8 mouse cellular contexts compared by ENCODE assay signal in the genomic region with DNA sequence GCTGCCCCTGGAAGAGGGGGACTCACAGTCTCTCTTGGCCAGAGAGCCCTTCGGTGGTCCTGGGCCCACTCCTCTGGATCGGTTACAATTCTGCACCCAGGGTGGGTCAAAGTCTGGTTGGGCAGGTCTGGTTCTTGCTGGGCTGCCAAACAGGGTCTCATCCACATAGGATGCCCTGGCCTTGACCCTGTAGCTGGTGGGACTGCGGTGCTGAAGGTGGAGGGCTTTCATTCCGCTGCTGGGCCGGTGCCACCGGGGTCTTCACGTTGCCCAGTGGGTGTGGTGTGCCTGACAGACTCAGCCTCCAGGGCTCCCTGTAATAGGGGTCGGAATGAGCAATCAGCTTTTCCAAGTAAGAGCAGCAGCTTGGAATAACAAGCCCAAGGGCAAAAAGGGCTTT. TPM values are rescaled to one million over a fixed set of nuclear protein-coding genes. Genes with fewer than 3 reads are reported as not detected.
A peak's percentile ranks its signal among the peaks of the same experiment; 100 is the strongest.
DNase-seq lines count a peak whose midpoint lies in the region; ATAC-seq and TF ChIP-seq lines count a peak whose summit lies in the region.

No protein-coding gene starts in this region.

- no peak for ATAC-seq in kidney, postnatal 0 days (replicated peaks; ENCODE audit: low FRiP score, low read depth)
- ATAC-seq in embryonic facial prominence, embryonic 12.5 days (ENCODE audit: insufficient number of reproducible peaks, insufficient read depth, low FRiP score, low TSS enrichment), result no peak
- no peak for ATAC-seq in hindbrain, embryonic 16.5 days
- no peak for ATAC-seq in cerebellum, adult (ENCODE audit: insufficient number of reproducible peaks, low FRiP score, low TSS enrichment)

- H3K4me2 ChIP-seq in kidney, postnatal 0 days (ENCODE audit: low read length), result peak overlapping the region; percentile 92
- peak overlapping the region; percentile 71 for H3K4me2 ChIP-seq in embryonic facial prominence, embryonic 12.5 days (replicated peaks)
- H3K4me2 ChIP-seq in hindbrain, embryonic 16.5 days (ENCODE audit: low read length), result peak overlapping the region; percentile 60
- peak overlapping the region; percentile 90 for H3K4me2 ChIP-seq in myocyte (ENCODE audit: low read depth)

- H3K9ac ChIP-seq in kidney, postnatal 0 days (ENCODE audit: low read depth, low read length), result peak overlapping the region; percentile 69
- H3K9ac ChIP-seq in embryonic facial prominence, embryonic 12.5 days, result peak overlapping the region; percentile 66
- H3K9ac ChIP-seq in hindbrain, embryonic 16.5 days (ENCODE audit: low read depth, low read length), result peak overlapping the region; percentile 63

- no peak for DNase-seq in kidney, postnatal 0 days (ENCODE audit: low spot score)
- DNase-seq in kidney, postnatal 14 days, result no peak
- no peak for DNase-seq in urinary bladder, adult 2 months (ENCODE audit: low spot score)
- no peak for DNase-seq in layer of hippocampus, adult 9-10 months (ENCODE audit: low spot score)

- H3K9me3 ChIP-seq in kidney, postnatal 0 days (replicated peaks; ENCODE audit: low read length), result no peaks in the 10 kb centered on the region
- no peaks in the 10 kb centered on the region for H3K9me3 ChIP-seq in embryonic facial prominence, embryonic 12.5 days
- H3K9me3 ChIP-seq in hindbrain, embryonic 16.5 days (ENCODE audit: control insufficient read depth, low read length), result no peaks in the 10 kb centered on the region

- peak overlapping the region; percentile 59 for H3K4me3 ChIP-seq in kidney, postnatal 0 days (replicated peaks; ENCODE audit: low read depth, low read length)
- H3K4me3 ChIP-seq in embryonic facial prominence, embryonic 12.5 days, result peak overlapping the region; percentile 54
- peak overlapping the region; percentile 84 for H3K4me3 ChIP-seq in hindbrain, embryonic 16.5 days (ENCODE audit: low read length)
- H3K4me3 ChIP-seq in myocyte, result peak overlapping the region; percentile 49

- no peak for TF ChIP-seq POLR2A in myocyte (IDR thresholded peaks at IDR 0.05; ENCODE audit: insufficient read length, low read depth)

- TF ChIP-seq CTCF in kidney, postnatal 0 days (IDR thresholded peaks at IDR 0.05; ENCODE audit: low read depth), result no peak

- peaks cover 39% of the 10 kb centered on the region for H3K79me2 ChIP-seq in myocyte (ENCODE audit: control insufficient read depth, insufficient read depth)

- no peaks in the 10 kb centered on the region for H3K27me3 ChIP-seq in kidney, postnatal 0 days (ENCODE audit: insufficient read depth, low read length)
- no peaks in the 10 kb centered on the region for H3K27me3 ChIP-seq in embryonic facial prominence, embryonic 12.5 days
- H3K27me3 ChIP-seq in hindbrain, embryonic 16.5 days (replicated peaks; ENCODE audit: control insufficient read depth, insufficient read depth, low read length), result no peaks in the 10 kb centered on the region
- H3K27me3 ChIP-seq in myocyte (ENCODE audit: control insufficient read depth, insufficient read depth, insufficient read length), result no peaks in the 10 kb centered on the region

- 43% methylated on average over 8 of the region's 8 CpGs for WGBS in kidney, postnatal 0 days
- 48% methylated on average over 8 of the region's 8 CpGs for WGBS in embryonic facial prominence, embryonic 12.5 days
- 46% methylated on average over 8 of the region's 8 CpGs for WGBS in hindbrain, embryonic 16.5 days

- no peak overlapping the region for H3K27ac ChIP-seq in kidney, postnatal 0 days
- no peak overlapping the region for H3K27ac ChIP-seq in embryonic facial prominence, embryonic 12.5 days
- H3K27ac ChIP-seq in hindbrain, embryonic 16.5 days (ENCODE audit: low read depth, low read length), result no peak overlapping the region

- H3ac ChIP-seq in myocyte (ENCODE audit: control insufficient read depth, insufficient read length), result no peak overlapping the region

- H3K4me1 ChIP-seq in kidney, postnatal 0 days (replicated peaks; ENCODE audit: insufficient read depth, low read length), result peaks cover 11% of the 10 kb centered on the region; the same call in 1 of the 2 replicates
- peaks cover 16% of the 10 kb centered on the region for H3K4me1 ChIP-seq in embryonic facial prominence, embryonic 12.5 days
- peaks cover 17% of the 10 kb centered on the region for H3K4me1 ChIP-seq in hindbrain, embryonic 16.5 days (ENCODE audit: control insufficient read depth, insufficient read depth, low read depth, low read length)

- H3K36me3 ChIP-seq in kidney, postnatal 0 days (ENCODE audit: insufficient read depth, low read length), result no peaks in the 10 kb centered on the region
- peaks cover 27% of the 10 kb centered on the region for H3K36me3 ChIP-seq in embryonic facial prominence, embryonic 12.5 days
- H3K36me3 ChIP-seq in hindbrain, embryonic 16.5 days (ENCODE audit: control insufficient read depth, insufficient read depth, low read length), result no peaks in the 10 kb centered on the region
- peaks cover 5% of the 10 kb centered on the region for H3K36me3 ChIP-seq in myocyte (ENCODE audit: control insufficient read depth, insufficient read depth)

TF ChIP-seq in myocyte, 11 proteins besides CTCF, POLR2A, EP300 and RAD21:
- no peak for TF ChIP-seq MAX (IDR thresholded peaks at IDR 0.05; ENCODE audit: low read depth)
- TF ChIP-seq TCF12 (IDR thresholded peaks at IDR 0.05; ENCODE audit: insufficient read depth, poor library complexity, severe bottlenecking), result no peak
- no peak for TF ChIP-seq E2F4 (IDR thresholded peaks at IDR 0.05; ENCODE audit: insufficient read depth)
- TF ChIP-seq TCF3 (IDR thresholded peaks at IDR 0.05; ENCODE audit: insufficient read length, low read depth), result no peak
- TF ChIP-seq MYOD1 (IDR thresholded peaks at IDR 0.05; ENCODE audit: control insufficient read depth in 1 of 3, insufficient read length in 2 of 3, low read depth in 2 of 3), result no peak
- TF ChIP-seq CEBPB (IDR thresholded peaks at IDR 0.05; ENCODE audit: insufficient read depth, poor library complexity, severe bottlenecking), result no peak
- TF ChIP-seq POLR2AphosphoS2 (IDR thresholded peaks at IDR 0.05; ENCODE audit: insufficient read length, low read depth), result no peak
- no peak for TF ChIP-seq USF1 (IDR thresholded peaks at IDR 0.05; ENCODE audit: low read depth)
- TF ChIP-seq REST (IDR thresholded peaks at IDR 0.05; ENCODE audit: insufficient read depth, insufficient read length), result no peak
- no peak for TF ChIP-seq MYOG (IDR thresholded peaks at IDR 0.05; ENCODE audit: control insufficient read depth in 1 of 3, insufficient read depth in 1 of 3, insufficient read length in 2 of 3, low read depth in 2 of 3)
TF ChIP-seq in myocyte: peak in this region for 0.

RNA-seq across cellular contexts. Expression of gene Rita1, which starts 1.0 kb away (rescaled TPM):
- polyA plus RNA-seq in kidney, postnatal 0 days (2015; fragmentation: Nextera tagmentation; extraction: Ambion mirVana), result 14.3 and 16.3 TPM in 2 replicates
- 16.7 and 17.5 TPM in 2 replicates for polyA plus RNA-seq in embryonic facial prominence, embryonic 12.5 days (2016; fragmentation: Nextera tagmentation; extraction: Ambion mirVana)
- polyA plus RNA-seq in hindbrain, embryonic 16.5 days (2015; fragmentation: Nextera tagmentation; extraction: Ambion mirVana), result 29.3 and 33.7 TPM in 2 replicates
- polyA plus RNA-seq in myocyte (2012; fragmentation: generic; extraction: Trizol), result 14.7 TPM
- polyA plus RNA-seq in urinary bladder, adult 2 months (2012; rRNA removed), result 11.0 and 12.9 TPM in 2 replicates

RNA-seq across cellular contexts. Expression of gene Ddx54, which starts 1.1 kb away (rescaled TPM):
- polyA plus RNA-seq in kidney, postnatal 0 days (2015; fragmentation: Nextera tagmentation; extraction: Ambion mirVana), result 34.8 and 38.6 TPM in 2 replicates
- 50.9 and 53.1 TPM in 2 replicates for polyA plus RNA-seq in embryonic facial prominence, embryonic 12.5 days (2016; fragmentation: Nextera tagmentation; extraction: Ambion mirVana)
- polyA plus RNA-seq in hindbrain, embryonic 16.5 days (2015; fragmentation: Nextera tagmentation; extraction: Ambion mirVana), result 38.4 and 42.0 TPM in 2 replicates
- 56.3 TPM for polyA plus RNA-seq in myocyte (2012; fragmentation: generic; extraction: Trizol)
- 25.7 and 26.2 TPM in 2 replicates for polyA plus RNA-seq in urinary bladder, adult 2 months (2012; rRNA removed)

RNA-seq across cellular contexts. Expression of gene Iqcd, which starts 22.6 kb away (rescaled TPM):
- polyA plus RNA-seq in kidney, postnatal 0 days (2015; fragmentation: Nextera tagmentation; extraction: Ambion mirVana), result 1.1 and 1.4 TPM in 2 replicates
- 0.65 and 0.70 TPM in 2 replicates for polyA plus RNA-seq in embryonic facial prominence, embryonic 12.5 days (2016; fragmentation: Nextera tagmentation; extraction: Ambion mirVana)
- 2.0 and 2.4 TPM in 2 replicates for polyA plus RNA-seq in hindbrain, embryonic 16.5 days (2015; fragmentation: Nextera tagmentation; extraction: Ambion mirVana)
- polyA plus RNA-seq in myocyte (2012; fragmentation: generic; extraction: Trizol), result 0.91 TPM
- 1.6 and 1.8 TPM in 2 replicates for polyA plus RNA-seq in urinary bladder, adult 2 months (2012; rRNA removed)

RNA-seq across cellular contexts. Expression of gene Cfap73, which starts 22.6 kb away (rescaled TPM):
- polyA plus RNA-seq in kidney, postnatal 0 days (2015; fragmentation: Nextera tagmentation; extraction: Ambion mirVana), result not detected in 2 replicates
- polyA plus RNA-seq in embryonic facial prominence, embryonic 12.5 days (2016; fragmentation: Nextera tagmentation; extraction: Ambion mirVana), result not detected in 2 replicates
- polyA plus RNA-seq in hindbrain, embryonic 16.5 days (2015; fragmentation: Nextera tagmentation; extraction: Ambion mirVana), result 0.51 and 0.92 TPM in 2 replicates
- polyA plus RNA-seq in myocyte (2012; fragmentation: generic; extraction: Trizol), result not detected
- polyA plus RNA-seq in urinary bladder, adult 2 months (2012; rRNA removed), result not detected in 2 replicates

RNA-seq across cellular contexts. Expression of gene Tpcn1, which starts 22.9 kb away (rescaled TPM):
- 34.6 and 35.4 TPM in 2 replicates for polyA plus RNA-seq in kidney, postnatal 0 days (2015; fragmentation: Nextera tagmentation; extraction: Ambion mirVana)
- polyA plus RNA-seq in embryonic facial prominence, embryonic 12.5 days (2016; fragmentation: Nextera tagmentation; extraction: Ambion mirVana), result 17.4 and 18.9 TPM in 2 replicates
- polyA plus RNA-seq in hindbrain, embryonic 16.5 days (2015; fragmentation: Nextera tagmentation; extraction: Ambion mirVana), result 15.1 and 17.4 TPM in 2 replicates
- 88.7 TPM for polyA plus RNA-seq in myocyte (2012; fragmentation: generic; extraction: Trizol)
- 38.6 and 55.0 TPM in 2 replicates for polyA plus RNA-seq in urinary bladder, adult 2 months (2012; rRNA removed)
